Mouse (Mus musculus) WW6 (cell line): ENCODE data around the gene Supt5.

Source experiments
- DNase-seq: peaks from one replicate; pipeline ENCODE4 v3.0.0-alpha.2; 2013; ENCODE audit warnings: low read depth, low spot score

Gene Supt5

GRCm38 (mm10) chr7:28301616-28302433 is 36.7 kb downstream of the Supt5 start, which contains the start of gene Dll3:
TSS of gene Dll3 (minus strand) at chr7:28302238.
- DNase-seq, result no peak

- DNase-seq, result no peak
These were observed 39.5 kb downstream of the Supt5 start for GRCm38 (mm10) chr7:28298837-28299625.

GRCm38 (mm10) chr7:28294481-28294880 is 44.1 kb downstream of the Supt5 start:
- no peak for DNase-seq

GRCm38 (mm10) chr7:28290638-28291590 is 47.6 kb downstream of the Supt5 start, which contains the start of gene Selenov:
TSS of gene Selenov (minus strand) at chr7:28291186.
- no peak for DNase-seq

- DNase-seq, result no peak
These were observed 48.4 kb downstream of the Supt5 start for GRCm38 (mm10) chr7:28290165-28290564.

GRCm38 (mm10) chr7:28280630-28281029 is 57.9 kb downstream of the Supt5 start:
- no peak for DNase-seq

- no peak for DNase-seq
These were observed 60.3 kb downstream of the Supt5 start for GRCm38 (mm10) chr7:28278279-28278652.

GRCm38 (mm10) chr7:28277615-28278278 is 60.8 kb downstream of the Supt5 start, which contains the start of gene Eid2b:
TSS of gene Eid2b (plus strand) at chr7:28277739.
- no peak for DNase-seq

- no peak for DNase-seq
These were observed 61.3 kb downstream of the Supt5 start for GRCm38 (mm10) chr7:28277237-28277614.

- DNase-seq, result no peak
These were observed 66.8 kb downstream of the Supt5 start for GRCm38 (mm10) chr7:28271761-28272160.

GRCm38 (mm10) chr7:28269355-28269754 is 69.2 kb downstream of the Supt5 start:
- no peak for DNase-seq

- no peak for DNase-seq
These were observed 70.0 kb downstream of the Supt5 start for GRCm38 (mm10) chr7:28268576-28268975.

GRCm38 (mm10) chr7:28268042-28268531 is 70.5 kb downstream of the Supt5 start:
- no peak for DNase-seq

- no peak for DNase-seq
These were observed 71.2 kb downstream of the Supt5 start, which contains the start of gene Eid2 for GRCm38 (mm10) chr7:28267129-28268041. TSS of gene Eid2 (plus strand) at chr7:28267881.

GRCm38 (mm10) chr7:28265391-28265790 is 73.2 kb downstream of the Supt5 start:
- no peak for DNase-seq
